Mouse (Mus musculus) inflammation-experienced regulatory T-cells, adult 16 weeks (primary cell): ENCODE data around the gene Irf3. TPM values are rescaled to one million over a fixed set of nuclear protein-coding genes. Genes with fewer than 3 reads are reported as not detected.

Experiments
- polyA plus RNA-seq: library from polyadenylated mRNA; unstranded; fragments of 100-300 nt; shearing (Covaris generic); gene quantifications from one replicate; pipeline ENCODE4 v1.2.1, GENCODE M21; 2017

The Irf3 gene
- 248 TPM for polyA plus RNA-seq

DNA sequence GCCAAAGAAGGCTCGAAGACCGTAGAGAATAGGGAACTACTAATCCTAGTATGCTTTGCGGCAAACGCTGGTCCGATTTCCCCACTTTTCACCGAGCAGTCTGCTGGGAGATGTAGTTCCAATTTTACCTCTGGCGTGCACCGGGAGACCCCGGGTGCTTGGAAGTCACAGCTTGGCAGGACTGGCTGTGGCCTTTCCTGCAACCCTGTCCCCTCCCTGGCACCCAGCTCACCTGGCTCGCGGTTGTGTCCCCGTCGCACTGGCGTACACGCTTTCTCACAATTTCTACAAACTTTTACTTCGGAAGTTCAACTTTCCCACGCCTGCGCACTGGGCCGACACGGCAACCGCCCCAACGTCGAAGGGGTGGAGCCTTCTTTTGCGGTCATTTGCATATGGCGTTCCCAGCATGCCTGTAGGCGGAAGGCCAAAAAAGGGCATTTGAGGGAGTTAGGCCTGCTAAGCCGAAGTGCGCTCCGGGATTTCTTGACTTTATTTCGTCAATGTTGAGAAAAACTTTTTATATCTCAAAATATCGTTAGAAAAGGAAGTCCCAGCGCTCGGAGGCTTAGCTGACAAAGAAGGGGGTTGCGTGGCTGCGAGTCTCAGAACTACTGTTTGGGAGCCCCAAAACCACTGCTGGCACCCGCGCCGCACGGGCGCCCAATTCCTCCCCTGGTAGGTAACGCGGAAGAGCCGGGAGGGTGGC lies at the start of gene Irf3:
Irf3 (plus strand) TSS at position 418 of the 709 bp plus-strand sequence.

DNA sequence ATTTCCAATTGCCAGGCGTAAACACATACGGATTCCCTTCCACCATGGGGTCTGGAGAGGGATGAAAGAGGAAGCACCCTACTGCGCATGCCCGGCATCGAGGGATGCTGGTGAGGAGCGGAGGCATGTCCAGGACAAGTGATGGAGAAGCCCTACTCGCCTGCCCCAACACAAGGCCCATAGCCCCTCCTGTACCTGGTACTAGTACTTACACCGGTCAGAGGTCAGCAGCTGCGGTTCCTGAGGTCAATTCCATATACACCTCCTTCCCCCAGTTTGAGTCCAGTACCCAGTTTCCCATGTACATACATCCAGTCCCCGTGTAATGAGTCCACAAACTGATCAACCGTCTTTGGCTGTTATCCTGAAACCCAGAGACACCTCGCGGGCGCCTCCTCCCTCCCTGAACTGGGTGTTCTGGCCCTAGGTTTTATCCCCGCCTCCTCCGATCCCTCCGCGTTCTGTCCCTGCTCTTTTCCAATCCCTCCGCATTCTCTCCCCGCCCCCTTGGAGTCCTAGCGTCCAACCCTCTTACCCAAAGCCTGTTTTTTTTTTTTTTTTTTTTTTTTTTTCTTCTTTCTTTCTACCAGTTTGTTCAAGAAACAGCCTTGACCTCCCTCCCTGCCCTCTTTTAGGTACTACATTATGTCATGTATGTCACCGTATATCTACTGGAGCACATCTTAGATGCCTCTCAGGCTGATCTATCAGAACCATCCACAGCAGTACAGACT lies 22.9 kb upstream of the Irf3 start, which contains the start of gene Cpt1c:
Cpt1c (minus strand) TSS at position 469 of the 734 bp plus-strand sequence.

DNA sequence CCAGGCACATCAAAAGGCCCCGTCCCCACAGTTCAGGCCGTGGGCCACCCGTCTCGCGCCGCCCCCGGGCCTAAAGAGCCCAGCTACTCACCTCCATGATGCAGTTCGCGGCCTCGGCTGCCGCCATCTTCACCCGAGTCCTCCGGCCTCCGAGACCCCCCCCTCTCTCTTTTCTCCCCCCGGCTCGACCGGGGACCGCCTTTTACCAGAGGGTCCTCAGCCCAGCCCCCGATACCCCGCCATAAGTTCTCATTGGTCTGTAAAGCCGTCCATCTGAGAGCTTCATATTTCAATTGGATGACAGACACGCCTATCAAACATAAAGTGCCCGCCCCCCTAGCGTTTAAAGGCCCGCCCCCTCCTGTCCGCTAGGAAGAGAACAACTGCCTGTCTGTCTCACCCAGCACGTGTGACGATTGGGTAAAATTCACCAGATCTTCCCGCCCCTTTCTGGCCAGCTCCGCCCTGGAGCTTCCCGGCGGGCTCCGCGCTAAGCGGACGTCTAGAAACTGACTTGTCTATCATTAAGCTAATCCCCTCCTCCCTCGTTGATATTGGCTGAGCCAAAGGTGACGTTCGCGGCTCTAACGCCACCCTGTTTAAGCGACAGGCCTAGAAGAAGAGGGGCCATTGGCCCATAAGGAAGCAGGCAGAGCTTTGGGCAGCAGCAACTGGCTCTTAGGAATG lies 11.1 kb upstream of the Irf3 start, which contains the start of gene Prmt1:
Prmt1 (minus strand) TSS at position 377 of the 687 bp plus-strand sequence.

DNA sequence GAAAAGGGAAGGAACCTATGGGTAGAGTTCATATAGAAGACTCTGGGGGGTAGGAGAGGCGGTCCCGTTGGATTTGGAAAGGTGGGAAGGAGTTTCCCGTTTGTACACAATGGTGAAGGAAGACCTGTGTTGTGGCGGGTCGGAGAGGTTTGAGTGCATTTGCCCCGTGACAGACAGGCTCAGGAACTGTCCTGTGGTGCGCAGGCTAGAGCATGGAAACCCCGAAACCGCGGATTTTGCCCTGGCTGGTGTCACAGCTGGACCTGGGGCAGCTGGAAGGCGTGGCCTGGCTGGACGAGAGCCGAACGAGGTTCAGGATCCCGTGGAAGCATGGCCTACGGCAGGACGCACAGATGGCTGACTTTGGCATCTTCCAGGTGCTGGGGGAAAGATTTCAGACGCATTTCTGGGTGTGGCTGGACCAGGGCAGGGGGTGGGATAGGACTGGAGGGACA lies 1.1 kb downstream of the Irf3 start, which contains the start of gene Bcl2l12:
Bcl2l12 (minus strand) TSS at position 212 of the 455 bp plus-strand sequence.

DNA sequence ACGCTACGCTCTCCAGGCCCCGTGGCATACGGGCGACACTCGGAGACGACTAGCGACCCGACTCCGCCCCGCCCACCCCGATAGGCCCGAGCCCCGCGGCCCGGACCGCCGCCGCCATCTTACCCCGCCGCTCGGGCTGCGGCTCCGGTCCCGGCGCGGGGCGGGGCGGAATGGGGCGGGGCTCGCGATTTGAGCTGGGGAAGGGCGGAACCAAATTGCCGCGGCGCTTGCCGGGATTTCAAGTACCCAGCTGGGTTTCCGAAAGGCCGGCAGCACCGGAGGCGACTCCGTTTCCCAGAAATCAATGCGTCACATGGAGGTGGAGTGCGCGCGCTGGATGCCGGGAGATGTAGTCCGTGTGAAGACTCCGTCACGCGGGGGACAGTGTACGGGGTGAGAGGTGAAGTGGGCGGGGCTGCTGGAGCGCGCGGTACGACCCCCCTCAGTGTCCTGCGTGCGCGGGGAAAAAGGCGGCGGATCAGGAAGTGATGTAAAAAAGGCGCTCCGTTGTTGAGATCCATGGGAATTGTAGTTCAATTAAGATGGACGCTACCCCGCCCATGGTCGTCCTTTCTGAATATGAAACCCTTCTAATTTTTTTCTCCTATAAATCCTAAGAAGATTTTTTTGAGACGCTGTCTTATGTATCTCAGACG lies 18.6 kb downstream of the Irf3 start, which contains the start of gene Scaf1:
Scaf1 (minus strand) TSS at position 407 of the 656 bp plus-strand sequence.

DNA sequence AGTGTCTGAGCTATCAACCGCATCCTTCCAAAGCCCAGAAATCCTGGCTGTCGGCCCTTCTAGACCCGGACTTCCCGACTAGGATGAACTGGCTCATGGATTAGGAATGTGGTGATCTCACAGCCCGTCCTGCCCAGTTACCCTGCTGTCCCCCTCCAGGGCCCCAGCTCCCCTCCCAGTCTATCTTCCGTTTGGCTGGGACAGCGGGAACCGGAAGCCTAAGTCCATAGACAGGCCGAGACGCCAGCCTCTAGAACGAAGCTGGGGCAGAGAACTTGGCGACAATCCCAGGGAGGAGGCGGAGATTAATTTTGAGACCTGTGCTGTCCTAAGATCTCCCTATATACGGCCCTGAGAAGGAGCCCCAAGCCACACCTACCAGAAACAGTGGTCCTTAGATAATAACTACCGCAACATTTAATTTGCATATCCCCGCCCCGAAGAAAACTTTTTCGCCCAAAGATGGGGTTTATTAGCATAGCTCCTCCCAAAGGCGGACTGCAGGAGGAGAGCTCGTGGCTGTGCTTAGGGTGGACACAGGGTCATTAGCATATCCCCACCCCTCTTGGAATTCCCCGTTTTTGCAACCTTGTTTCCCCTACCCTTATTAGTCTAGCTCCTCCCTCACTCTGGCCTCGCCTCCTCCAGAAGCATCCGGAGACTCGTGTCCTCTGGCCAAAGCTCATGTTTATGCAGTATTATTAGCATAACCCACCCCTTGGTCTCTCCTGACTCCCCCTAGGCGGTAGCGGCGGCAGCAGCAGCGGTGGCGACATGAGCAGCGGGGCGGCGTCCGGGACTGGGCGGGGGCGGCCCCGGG lies 20.0 kb downstream of the Irf3 start, which contains the start of gene Rras:
Rras (plus strand) TSS at position 720 of the 820 bp plus-strand sequence.

Other genes with a start within 250 kb of the Irf3 start
- 116 TPM for gene Vrk3, start 249.2 kb upstream of the Irf3 start, polyA plus RNA-seq
- gene Zfp473, start 246.6 kb upstream of the Irf3 start, polyA plus RNA-seq, result 0.51 TPM
- 63.1 TPM for gene Nup62, start 181.6 kb upstream of the Irf3 start, polyA plus RNA-seq
- gene Il4i1, start 181.3 kb upstream of the Irf3 start, polyA plus RNA-seq, result 2.9 TPM
- gene Atf5, start 181.0 kb upstream of the Irf3 start, polyA plus RNA-seq, result 0.22 TPM
- 20.5 TPM for gene Akt1s1, start 148.7 kb upstream of the Irf3 start, polyA plus RNA-seq
- 114 TPM for gene Tbc1d17, start 148.6 kb upstream of the Irf3 start, polyA plus RNA-seq
- 112 TPM for gene Pnkp, start 140.5 kb upstream of the Irf3 start, polyA plus RNA-seq
- gene Ptov1, start 127.9 kb upstream of the Irf3 start, polyA plus RNA-seq, result 10.1 TPM
- 52.0 TPM for gene Med25, start 104.9 kb upstream of the Irf3 start, polyA plus RNA-seq
- gene Fuz, start 101.6 kb upstream of the Irf3 start, polyA plus RNA-seq, result 52.1 TPM
- 36.1 TPM for gene Ap2a1, start 68.2 kb upstream of the Irf3 start, polyA plus RNA-seq
- gene Tsks, start 54.4 kb upstream of the Irf3 start, polyA plus RNA-seq, result not detected
- 0.72 TPM for gene Cpt1c, start 22.8 kb upstream of the Irf3 start, polyA plus RNA-seq
- gene Prmt1, start 11.1 kb upstream of the Irf3 start, polyA plus RNA-seq, result 180 TPM
- 29.1 TPM for gene Bcl2l12, start 1.1 kb downstream of the Irf3 start, polyA plus RNA-seq
- gene Scaf1, start 18.7 kb downstream of the Irf3 start, polyA plus RNA-seq, result 27.6 TPM
- 15.1 TPM for gene Rras, start 20.3 kb downstream of the Irf3 start, polyA plus RNA-seq
- gene Prr12, start 55.2 kb downstream of the Irf3 start, polyA plus RNA-seq, result 3.5 TPM
- 127 TPM for gene Nosip, start 64.8 kb downstream of the Irf3 start, polyA plus RNA-seq
- gene Prrg2, start 65.0 kb downstream of the Irf3 start, polyA plus RNA-seq, result 3.2 TPM
- gene Rcn3, start 94.6 kb downstream of the Irf3 start, polyA plus RNA-seq, result 159 TPM
- 6.5 TPM for gene Fcgrt, start 106.2 kb downstream of the Irf3 start, polyA plus RNA-seq
- 2,486 TPM for gene Rps11, start 126.8 kb downstream of the Irf3 start, polyA plus RNA-seq
- gene Rpl13a, start 131.1 kb downstream of the Irf3 start, polyA plus RNA-seq, result 2,118 TPM
- not detected for gene Gm45713, start 138.6 kb downstream of the Irf3 start, polyA plus RNA-seq
- gene Flt3l, start 138.8 kb downstream of the Irf3 start, polyA plus RNA-seq, result 225 TPM
- 59.5 TPM for gene Pih1d1, start 156.7 kb downstream of the Irf3 start, polyA plus RNA-seq
- 70.8 TPM for gene Aldh16a1, start 156.9 kb downstream of the Irf3 start, polyA plus RNA-seq
- gene Slc17a7, start 166.3 kb downstream of the Irf3 start, polyA plus RNA-seq, result not detected
- not detected for gene Gfy, start 181.9 kb downstream of the Irf3 start, polyA plus RNA-seq
- gene Pth2, start 183.3 kb downstream of the Irf3 start, polyA plus RNA-seq, result not detected
- gene Ccdc155, start 207.2 kb downstream of the Irf3 start, polyA plus RNA-seq, result 0.26 TPM
- 23.5 TPM for gene Dkkl1, start 214.5 kb downstream of the Irf3 start, polyA plus RNA-seq
- 1.8 TPM for gene Tead2, start 218.1 kb downstream of the Irf3 start, polyA plus RNA-seq
- gene Cd37, start 241.5 kb downstream of the Irf3 start, polyA plus RNA-seq, result 675 TPM
- not detected for gene Slc6a16, start 243.4 kb downstream of the Irf3 start, polyA plus RNA-seq